Mouse (Mus musculus): ENCODE measurements around the gene Maff. TPM values are rescaled to one million over a fixed set of nuclear protein-coding genes. Genes with fewer than 3 reads are reported as not detected.

The Maff gene
- total and polyA plus RNA-seq, 3 experiments, result 8.4 to 11.7 (median 10.1) TPM

GRCm38 (mm10) chr15:79395281-79395680 is 48.9 kb downstream of the Maff start:
- H3K4me1 ChIP-seq (ENCODE audit: insufficient read depth, low read depth, low read length), result peaks cover 7% of the 10 kb centered on the region
- peaks cover 14% of the 10 kb centered on the region for H3K27me3 ChIP-seq (ENCODE audit: insufficient read depth, low read length)
- no peak for ATAC-seq (ENCODE audit: extremely low read depth, insufficient number of reproducible peaks, low FRiP score, poor library complexity, severe bottlenecking)
- TF ChIP-seq TAL1 (conservative IDR thresholded peaks at IDR 0.05; ENCODE audit: low read depth, low read length), result no peak
- no peak for TF ChIP-seq CTCF (IDR thresholded peaks at IDR 0.05; ENCODE audit: low read depth, low read length)
- TF ChIP-seq POLR2AphosphoS5 (IDR thresholded peaks at IDR 0.05; ENCODE audit: insufficient replicate concordance, low read depth, low read length), result no peak
- TF ChIP-seq GATA1 (IDR thresholded peaks at IDR 0.05; ENCODE audit: borderline replicate concordance, low read length), result no peak
- no peak for TF ChIP-seq GATA2 (IDR thresholded peaks at IDR 0.05; ENCODE audit: borderline replicate concordance, low read depth, low read length)
- H3K4me3 ChIP-seq (ENCODE audit: low read depth, low read length), result no peak overlapping the region
- no peaks in the 10 kb centered on the region for H3K9me3 ChIP-seq (replicated peaks)
- DNase-seq (ENCODE audit: low spot score), result no peak
- no peaks in the 10 kb centered on the region for H3K36me3 ChIP-seq (replicated peaks)

GRCm38 (mm10) chr15:79396736-79397135 is 50.3 kb downstream of the Maff start:
- DNase-seq (ENCODE audit: low spot score), result no peak
- no peaks in the 10 kb centered on the region for H3K9me3 ChIP-seq (replicated peaks)
- H3K4me3 ChIP-seq (ENCODE audit: low read depth, low read length), result no peak overlapping the region

DNA sequence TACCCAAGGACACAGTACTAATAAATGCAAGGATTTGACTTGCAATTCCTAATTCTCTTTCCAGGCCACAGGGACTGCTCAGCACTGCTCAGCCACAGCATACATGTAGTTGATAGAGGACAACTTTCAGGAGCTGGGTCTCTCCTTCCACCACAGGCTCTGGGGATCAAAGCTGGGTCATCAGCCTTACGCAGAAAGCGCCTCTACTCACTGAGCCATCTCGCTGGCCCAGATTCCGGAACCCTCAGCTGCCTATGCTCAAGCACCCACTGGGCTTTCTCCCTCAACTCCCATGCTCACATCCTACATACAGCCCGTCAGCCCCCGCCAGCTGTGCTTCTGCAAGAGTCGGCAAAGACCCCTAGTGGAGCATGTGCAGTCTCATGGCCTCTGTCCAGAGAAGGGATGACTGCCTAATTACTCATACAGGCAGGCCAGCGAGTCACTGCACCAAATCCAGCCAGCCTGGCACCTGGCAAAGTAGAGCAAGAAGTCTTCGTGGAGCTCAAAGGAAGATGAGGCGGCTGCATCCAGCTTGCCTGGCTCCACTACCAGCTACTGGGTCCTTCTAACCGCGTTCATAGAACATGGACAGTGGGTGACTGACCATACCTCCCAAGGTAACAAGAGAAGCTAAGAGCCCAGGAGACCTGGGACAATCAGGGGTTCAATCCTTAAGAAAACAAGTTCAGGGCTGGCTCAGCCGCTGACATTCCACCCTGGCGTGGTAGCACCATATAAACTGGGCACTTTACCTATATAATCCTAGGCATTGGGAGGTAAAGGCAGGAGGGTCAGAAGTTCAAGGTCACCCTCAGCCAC is 53.0 kb downstream of the Maff start:
- Histone ChIP-seq H3K9me3 (replicated peaks) (no peaks in the 10 kb centered on the region), H3K4me3 (ENCODE audit: low read depth, low read length) (no peak overlapping the region), H3K36me3 (replicated peaks) (no peaks in the 10 kb centered on the region), H3K4me1 (ENCODE audit: insufficient read depth, low read depth, low read length) (peaks cover 27% of the 10 kb centered on the region), H3K27me3 (ENCODE audit: insufficient read depth, low read length) (peaks cover 48% of the 10 kb centered on the region)
- TF ChIP-seq CTCF (IDR thresholded peaks at IDR 0.05; ENCODE audit: low read depth, low read length) (no peak), GATA1 (IDR thresholded peaks at IDR 0.05; ENCODE audit: borderline replicate concordance, low read length) (no peak), GATA2 (IDR thresholded peaks at IDR 0.05; ENCODE audit: borderline replicate concordance, low read depth, low read length) (no peak), POLR2AphosphoS5 (IDR thresholded peaks at IDR 0.05; ENCODE audit: insufficient replicate concordance, low read depth, low read length) (no peak), TAL1 (conservative IDR thresholded peaks at IDR 0.05; ENCODE audit: low read depth, low read length) (no peak)
- no peak for DNase-seq (ENCODE audit: low spot score)
- ATAC-seq (ENCODE audit: extremely low read depth, insufficient number of reproducible peaks, low FRiP score, poor library complexity, severe bottlenecking), result no peak

More at GRCm38 (mm10) chr15:79396736-79397135, 50.3 kb downstream of the Maff start:
- peaks cover 5% of the 10 kb centered on the region; the same call in 1 of the 2 replicates for H3K4me1 ChIP-seq (ENCODE audit: insufficient read depth, low read depth, low read length)
- TF ChIP-seq GATA1 (IDR thresholded peaks at IDR 0.05; ENCODE audit: borderline replicate concordance, low read length) (no peak), TAL1 (conservative IDR thresholded peaks at IDR 0.05; ENCODE audit: low read depth, low read length) (no peak), CTCF (IDR thresholded peaks at IDR 0.05; ENCODE audit: low read depth, low read length) (no peak), GATA2 (IDR thresholded peaks at IDR 0.05; ENCODE audit: borderline replicate concordance, low read depth, low read length) (no peak), POLR2AphosphoS5 (IDR thresholded peaks at IDR 0.05; ENCODE audit: insufficient replicate concordance, low read depth, low read length) (no peak)
- H3K27me3 ChIP-seq (ENCODE audit: insufficient read depth, low read length), result peaks cover 28% of the 10 kb centered on the region
- no peak; the same call in 1 of the 2 replicates for ATAC-seq (ENCODE audit: extremely low read depth, insufficient number of reproducible peaks, low FRiP score, poor library complexity, severe bottlenecking)
- no peaks in the 10 kb centered on the region for H3K36me3 ChIP-seq (replicated peaks)

GRCm38 (mm10) chr15:79400134-79400974 is 53.9 kb downstream of the Maff start:
- Histone ChIP-seq H3K4me1 (ENCODE audit: insufficient read depth, low read depth, low read length) (peaks cover 30% of the 10 kb centered on the region), H3K9me3 (replicated peaks) (no peaks in the 10 kb centered on the region), H3K4me3 (ENCODE audit: low read depth, low read length) (no peak overlapping the region), H3K27me3 (ENCODE audit: insufficient read depth, low read length) (peaks cover 48% of the 10 kb centered on the region), H3K36me3 (replicated peaks) (no peaks in the 10 kb centered on the region)
- DNase-seq (ENCODE audit: low spot score), result no peak
- TF ChIP-seq CTCF (IDR thresholded peaks at IDR 0.05; ENCODE audit: low read depth, low read length) (no peak), POLR2AphosphoS5 (IDR thresholded peaks at IDR 0.05; ENCODE audit: insufficient replicate concordance, low read depth, low read length) (no peak), GATA2 (IDR thresholded peaks at IDR 0.05; ENCODE audit: borderline replicate concordance, low read depth, low read length) (no peak), GATA1 (IDR thresholded peaks at IDR 0.05; ENCODE audit: borderline replicate concordance, low read length) (no peak), TAL1 (conservative IDR thresholded peaks at IDR 0.05; ENCODE audit: low read depth, low read length) (no peak)
- ATAC-seq (ENCODE audit: extremely low read depth, insufficient number of reproducible peaks, low FRiP score, poor library complexity, severe bottlenecking), result no peak

DNA sequence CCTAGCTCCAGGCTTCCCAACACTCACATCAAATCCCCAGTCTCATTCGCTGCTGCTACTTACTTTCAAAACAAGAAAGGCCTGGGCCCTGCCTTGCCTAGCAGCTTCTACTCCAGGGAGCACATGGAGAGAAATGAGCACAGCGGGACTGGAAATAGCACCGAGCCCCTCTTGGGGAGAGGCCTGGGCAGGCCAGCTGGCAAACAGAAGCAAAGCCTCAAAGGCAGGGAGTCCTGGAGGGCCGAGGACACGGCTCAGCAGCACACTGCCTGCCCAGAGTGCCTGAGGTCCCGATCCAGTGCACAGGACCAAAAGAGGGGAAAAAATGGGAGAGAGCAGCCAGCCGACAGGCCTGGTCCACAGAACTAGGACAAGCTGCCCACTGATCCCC is 54.5 kb downstream of the Maff start:
- TF ChIP-seq CTCF (IDR thresholded peaks at IDR 0.05; ENCODE audit: low read depth, low read length) (no peak), TAL1 (conservative IDR thresholded peaks at IDR 0.05; ENCODE audit: low read depth, low read length) (no peak), GATA2 (IDR thresholded peaks at IDR 0.05; ENCODE audit: borderline replicate concordance, low read depth, low read length) (no peak), GATA1 (IDR thresholded peaks at IDR 0.05; ENCODE audit: borderline replicate concordance, low read length) (no peak), POLR2AphosphoS5 (IDR thresholded peaks at IDR 0.05; ENCODE audit: insufficient replicate concordance, low read depth, low read length) (no peak)
- Histone ChIP-seq H3K9me3 (replicated peaks) (no peaks in the 10 kb centered on the region), H3K36me3 (replicated peaks) (no peaks in the 10 kb centered on the region), H3K27me3 (ENCODE audit: insufficient read depth, low read length) (peaks cover 48% of the 10 kb centered on the region), H3K4me3 (ENCODE audit: low read depth, low read length) (no peak overlapping the region), H3K4me1 (ENCODE audit: insufficient read depth, low read depth, low read length) (peaks cover 30% of the 10 kb centered on the region)
- DNase-seq (ENCODE audit: low spot score) (no peak), ATAC-seq (ENCODE audit: extremely low read depth, insufficient number of reproducible peaks, low FRiP score, poor library complexity, severe bottlenecking) (no peak)

- peak overlapping the region; percentile 79; the same call in 1 of the 2 replicates for H3K4me3 ChIP-seq (ENCODE audit: low read depth, low read length)
- no peaks in the 10 kb centered on the region for H3K9me3 ChIP-seq (replicated peaks)
- no peak for ATAC-seq (ENCODE audit: extremely low read depth, insufficient number of reproducible peaks, low FRiP score, poor library complexity, severe bottlenecking)
- H3K27me3 ChIP-seq (ENCODE audit: insufficient read depth, low read length), result peaks cover 59% of the 10 kb centered on the region
- no peak for DNase-seq (ENCODE audit: low spot score)
- H3K36me3 ChIP-seq (replicated peaks), result no peaks in the 10 kb centered on the region
- peaks cover 33% of the 10 kb centered on the region for H3K4me1 ChIP-seq (ENCODE audit: insufficient read depth, low read depth, low read length)
- TF ChIP-seq GATA2 (IDR thresholded peaks at IDR 0.05; ENCODE audit: borderline replicate concordance, low read depth, low read length), result no peak
- TF ChIP-seq CTCF (IDR thresholded peaks at IDR 0.05; ENCODE audit: low read depth, low read length), result no peak
- TF ChIP-seq GATA1 (IDR thresholded peaks at IDR 0.05; ENCODE audit: borderline replicate concordance, low read length), result no peak
- TF ChIP-seq POLR2AphosphoS5 (IDR thresholded peaks at IDR 0.05; ENCODE audit: insufficient replicate concordance, low read depth, low read length), result no peak
- TF ChIP-seq TAL1 (conservative IDR thresholded peaks at IDR 0.05; ENCODE audit: low read depth, low read length), result no peak
Measured at GRCm38 (mm10) chr15:79402176-79402575, 55.8 kb downstream of the Maff start.
